Mouse (Mus musculus): ENCODE results near the gene Kif20b. TPM values are rescaled to one million over a fixed set of nuclear protein-coding genes. Genes with fewer than 3 reads are reported as not detected.

Gene Kif20b
- polyA plus RNA-seq, 1 experiment from 2014 or later: 15.6 TPM

DNA sequence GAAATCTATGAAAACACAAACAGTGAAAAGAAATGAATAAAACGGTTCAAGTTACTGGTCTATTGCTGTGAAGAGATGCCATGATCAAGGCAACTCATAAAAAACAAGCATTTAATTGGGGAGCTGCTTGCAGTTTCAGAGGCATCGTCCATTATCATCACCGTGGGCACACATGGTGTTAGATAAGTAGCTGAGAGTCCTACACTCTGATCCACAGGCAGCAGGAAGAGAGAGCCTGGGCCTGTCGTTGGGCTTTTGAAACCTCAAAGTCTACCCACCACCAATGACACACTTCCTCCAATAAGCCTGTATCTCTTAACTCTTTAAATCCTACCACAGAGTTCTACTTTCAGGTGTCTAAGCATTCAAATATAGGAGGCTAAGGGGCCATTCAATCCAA is 27.1 kb upstream of the Kif20b start:
- no peak overlapping the region for H3K4me2 ChIP-seq
- no peaks in the 10 kb centered on the region for H3K27me3 ChIP-seq
- H3K9ac ChIP-seq: no peak overlapping the region
- ATAC-seq (ENCODE audit: low FRiP score): no peak
- H3K4me3 ChIP-seq: no peak overlapping the region
- no peaks in the 10 kb centered on the region for H3K4me1 ChIP-seq (replicated peaks)
- H3K9me3 ChIP-seq: no peaks in the 10 kb centered on the region
- no peak overlapping the region for H3K27ac ChIP-seq
- no peaks in the 10 kb centered on the region for H3K36me3 ChIP-seq
- 90% methylated on average over 4 of the region's 4 CpGs for WGBS

DNA sequence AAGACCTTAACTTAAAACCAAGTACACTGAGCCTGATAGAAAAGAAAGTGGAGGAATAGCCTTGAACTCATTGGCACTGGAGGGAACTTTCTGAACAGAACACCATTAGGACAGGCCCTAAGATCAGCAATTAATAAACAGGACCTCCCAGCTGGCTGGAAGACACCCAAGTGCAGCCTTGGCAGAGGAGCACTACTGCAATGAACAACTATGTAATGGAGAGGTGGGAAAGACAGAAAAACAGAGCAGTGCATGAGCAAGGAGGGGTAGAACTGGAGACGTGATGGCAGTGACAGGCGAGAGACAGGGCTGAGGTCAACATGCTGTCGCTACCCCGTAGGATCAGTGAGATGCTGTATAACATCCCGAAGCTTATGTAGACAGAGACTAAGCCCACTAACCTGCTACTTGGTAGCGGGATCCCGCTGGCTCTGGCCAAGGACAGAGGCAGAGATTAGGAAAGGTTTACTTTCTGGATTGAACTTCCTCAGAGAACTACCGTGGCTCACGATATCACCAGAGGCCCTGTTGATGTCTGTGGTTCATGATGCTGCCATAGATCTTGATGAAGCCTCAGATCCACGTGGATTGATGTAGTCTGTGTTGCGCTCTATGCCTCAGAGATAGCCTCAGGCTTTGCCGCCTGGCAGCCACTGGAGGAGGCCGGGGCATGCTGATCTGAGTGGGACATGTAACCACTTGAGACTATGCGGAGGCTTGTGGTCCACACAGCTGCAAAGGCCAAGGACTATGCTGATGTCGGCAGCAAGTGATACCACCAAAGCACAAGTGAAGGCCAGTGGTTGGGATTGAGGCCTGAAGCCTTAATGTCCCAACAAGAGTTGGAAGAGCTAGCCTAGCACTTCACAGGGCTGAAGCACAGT is 24.8 kb upstream of the Kif20b start:
- H3K27me3 ChIP-seq: no peaks in the 10 kb centered on the region
- H3K36me3 ChIP-seq: no peaks in the 10 kb centered on the region
- H3K4me3 ChIP-seq: no peak overlapping the region
- no peak overlapping the region for H3K4me2 ChIP-seq
- no peak overlapping the region for H3K9ac ChIP-seq
- H3K4me1 ChIP-seq (replicated peaks): no peaks in the 10 kb centered on the region
- no peak overlapping the region for H3K27ac ChIP-seq
- no peak for ATAC-seq (ENCODE audit: low FRiP score)
- WGBS: 94% methylated on average over 15 of the region's 15 CpGs
- no peaks in the 10 kb centered on the region for H3K9me3 ChIP-seq

DNA sequence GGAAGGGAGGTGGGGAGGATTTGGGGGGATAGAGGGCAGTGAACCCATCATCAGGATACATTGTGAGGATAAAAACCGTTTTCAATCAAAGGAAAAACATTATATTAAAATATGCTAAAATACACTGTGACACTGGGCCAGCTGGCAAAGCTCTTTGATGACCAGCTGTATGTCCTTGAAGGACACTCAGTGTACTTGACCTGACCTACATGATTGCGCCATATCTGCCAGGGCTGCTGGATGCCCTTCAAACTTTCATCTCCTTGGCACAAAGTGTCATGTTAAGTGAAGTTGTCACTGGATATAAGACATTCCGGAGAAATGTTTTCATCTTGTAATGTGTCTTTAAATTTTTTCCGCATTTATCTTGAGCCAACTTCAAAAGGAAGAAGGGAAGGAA is 23.2 kb upstream of the Kif20b start:
- H3K27ac ChIP-seq: no peak overlapping the region
- H3K4me2 ChIP-seq: no peak overlapping the region
- ATAC-seq (ENCODE audit: low FRiP score): no peak
- 89% methylated on average over 4 of the region's 4 CpGs for WGBS
- no peaks in the 10 kb centered on the region for H3K4me1 ChIP-seq (replicated peaks)
- no peak overlapping the region for H3K4me3 ChIP-seq
- H3K9me3 ChIP-seq: no peaks in the 10 kb centered on the region
- no peak overlapping the region for H3K9ac ChIP-seq
- H3K36me3 ChIP-seq: no peaks in the 10 kb centered on the region
- no peaks in the 10 kb centered on the region for H3K27me3 ChIP-seq

DNA sequence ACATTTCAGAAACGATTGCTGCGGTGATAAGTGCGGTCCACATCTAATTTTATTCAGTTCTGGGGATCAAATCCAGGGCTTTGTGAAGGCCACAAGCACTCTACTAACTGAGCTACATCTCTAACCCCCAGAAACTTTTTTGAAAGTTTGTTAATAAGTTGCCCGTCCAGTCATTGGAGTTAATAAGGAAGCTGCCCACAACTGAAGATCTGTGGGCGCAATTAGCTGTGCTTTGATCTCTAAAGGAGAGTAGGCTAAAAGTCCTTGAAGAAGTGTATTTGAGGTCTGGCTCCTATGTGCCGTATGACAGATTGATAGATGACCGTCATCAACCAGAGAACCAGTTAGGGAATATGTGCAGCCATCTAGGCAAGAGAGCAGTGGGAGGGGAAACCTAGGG is 20.9 kb upstream of the Kif20b start:
- H3K27me3 ChIP-seq: no peaks in the 10 kb centered on the region
- no peak overlapping the region for H3K4me2 ChIP-seq
- no peaks in the 10 kb centered on the region for H3K4me1 ChIP-seq (replicated peaks)
- no peak overlapping the region for H3K27ac ChIP-seq
- H3K36me3 ChIP-seq: no peaks in the 10 kb centered on the region
- WGBS: 91% methylated on average over 7 of the region's 7 CpGs
- no peak overlapping the region for H3K9ac ChIP-seq
- H3K9me3 ChIP-seq: no peaks in the 10 kb centered on the region
- H3K4me3 ChIP-seq: no peak overlapping the region
- no peak for ATAC-seq (ENCODE audit: low FRiP score)

DNA sequence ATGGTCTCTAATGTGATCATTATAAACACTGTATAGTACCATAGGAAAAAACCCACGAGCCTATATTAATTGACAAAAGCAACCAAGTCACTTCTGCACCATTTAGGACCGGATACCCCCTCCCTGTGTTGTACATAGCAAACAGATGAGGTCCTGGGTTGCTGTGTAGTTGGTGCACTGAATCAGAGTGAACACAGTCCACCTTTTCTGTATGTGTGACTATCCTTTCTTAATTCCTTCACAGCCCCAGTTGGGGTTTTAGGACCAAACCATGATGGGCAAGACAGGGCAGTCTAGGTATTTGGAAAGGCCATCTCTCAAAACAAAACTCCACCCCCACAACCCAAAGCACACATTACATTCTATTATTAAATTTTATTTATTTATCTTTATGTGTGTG is 20.4 kb upstream of the Kif20b start:
- Histone ChIP-seq H3K4me2 (no peak overlapping the region), H3K9me3 (no peaks in the 10 kb centered on the region), H3K27ac (no peak overlapping the region), H3K27me3 (no peaks in the 10 kb centered on the region), H3K9ac (no peak overlapping the region), H3K4me1 (replicated peaks) (no peaks in the 10 kb centered on the region), H3K4me3 (no peak overlapping the region), H3K36me3 (no peaks in the 10 kb centered on the region)
- no peak for ATAC-seq (ENCODE audit: low FRiP score)
- 80% methylated on average over 2 of the region's 2 CpGs for WGBS

DNA sequence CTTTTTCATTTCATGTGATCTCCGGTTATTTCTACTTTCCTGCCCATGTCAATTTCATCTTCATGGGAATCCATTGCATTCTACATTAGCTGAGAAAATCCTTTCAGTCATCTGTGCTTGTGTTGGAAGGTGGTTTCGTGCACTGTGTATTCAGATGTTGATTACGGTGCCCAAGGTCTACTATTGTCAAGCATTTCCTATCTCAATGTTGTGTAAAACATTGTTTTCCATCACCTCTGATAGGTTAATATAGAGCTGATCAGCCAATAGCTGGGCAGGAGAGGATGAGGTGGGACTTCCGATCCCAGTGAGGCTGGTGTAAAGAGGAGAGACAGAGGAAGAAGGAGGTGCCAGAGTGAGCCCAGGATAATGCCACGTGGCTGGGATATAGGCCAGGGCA is 18.1 kb upstream of the Kif20b start:
- 85% methylated on average over 5 of the region's 5 CpGs for WGBS
- no peak overlapping the region for H3K4me2 ChIP-seq

DNA sequence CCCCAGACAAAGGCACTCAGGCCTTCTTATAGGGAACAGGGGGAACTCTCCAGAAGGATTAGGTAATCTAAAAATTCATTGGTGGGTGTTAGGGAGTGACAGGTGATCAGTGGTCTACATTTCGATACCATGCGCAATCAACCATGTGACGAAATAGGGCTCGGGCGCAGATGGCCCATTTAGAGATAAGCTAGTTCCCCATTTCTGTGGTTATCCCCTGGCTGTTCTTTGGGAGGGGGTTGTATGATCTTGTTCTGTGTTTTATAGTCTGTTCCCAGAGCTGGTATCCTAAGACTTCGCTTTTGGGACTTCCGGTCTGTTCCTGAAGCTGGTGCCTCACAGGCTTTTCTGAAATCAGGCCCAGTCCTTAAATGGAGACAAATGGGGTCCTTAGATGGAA is 16.7 kb upstream of the Kif20b start:
- Histone ChIP-seq H3K27ac (no peak overlapping the region), H3K4me2 (no peak overlapping the region), H3K4me3 (no peak overlapping the region), H3K4me1 (replicated peaks) (no peaks in the 10 kb centered on the region), H3K27me3 (no peaks in the 10 kb centered on the region), H3K36me3 (no peaks in the 10 kb centered on the region), H3K9me3 (no peaks in the 10 kb centered on the region), H3K9ac (no peak overlapping the region)
- WGBS: 99% methylated on average over 7 of the region's 7 CpGs
- no peak for ATAC-seq (ENCODE audit: low FRiP score)

More for the DNA sequence above, 18.1 kb upstream of the Kif20b start:
- H3K27ac ChIP-seq: no peak overlapping the region
- H3K9me3 ChIP-seq: no peaks in the 10 kb centered on the region
- H3K4me1 ChIP-seq (replicated peaks): no peaks in the 10 kb centered on the region
- no peak overlapping the region for H3K4me3 ChIP-seq
- H3K36me3 ChIP-seq: no peaks in the 10 kb centered on the region
- ATAC-seq (ENCODE audit: low FRiP score): no peak
- no peaks in the 10 kb centered on the region for H3K27me3 ChIP-seq
- H3K9ac ChIP-seq: no peak overlapping the region

DNA sequence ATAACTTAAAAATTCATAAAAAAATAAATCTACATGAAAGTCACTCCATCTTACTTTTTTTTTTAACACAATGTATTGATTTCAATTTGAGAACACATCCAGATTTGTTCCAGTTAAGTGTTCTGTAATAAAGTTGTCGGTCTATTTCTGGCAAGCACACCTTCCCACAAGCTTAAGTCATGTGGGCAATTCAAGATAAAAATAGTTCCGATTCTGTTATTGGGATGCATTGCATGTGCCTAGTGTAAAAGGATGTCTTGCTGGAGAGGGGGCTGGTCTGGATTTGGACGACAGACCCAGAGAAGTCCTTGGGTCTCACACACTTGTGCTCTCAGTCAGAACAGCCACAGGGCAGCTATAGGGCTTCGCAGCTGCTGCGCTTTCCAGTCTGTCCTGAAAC is 15.4 kb upstream of the Kif20b start:
- H3K4me3 ChIP-seq: no peak overlapping the region
- WGBS: 90% methylated on average over 5 of the region's 5 CpGs
- no peak for ATAC-seq (ENCODE audit: low FRiP score)

DNA sequence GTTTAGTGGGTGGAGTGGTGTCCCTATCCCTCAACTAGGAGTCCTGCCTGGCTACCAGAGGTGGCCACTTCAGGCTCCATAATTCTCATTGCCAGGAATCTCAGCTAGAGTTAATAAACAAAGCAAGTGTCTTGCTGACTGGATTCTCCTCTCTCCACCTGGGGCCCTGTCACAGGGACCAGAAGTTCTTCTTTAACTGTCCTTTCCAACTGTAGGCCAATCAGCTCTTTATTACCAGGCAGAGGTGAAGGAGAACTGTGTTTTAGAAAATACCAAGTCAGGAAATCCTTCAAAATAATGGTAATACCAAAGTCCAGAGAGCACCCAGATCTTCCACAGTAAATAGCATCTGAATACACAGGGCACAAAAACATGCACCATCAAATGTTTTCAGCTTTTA is 9.8 kb upstream of the Kif20b start:
- Histone ChIP-seq H3K9me3 (no peaks in the 10 kb centered on the region), H3K9ac (no peak overlapping the region), H3K4me3 (no peak overlapping the region), H3K27me3 (no peaks in the 10 kb centered on the region), H3K4me2 (no peak overlapping the region), H3K4me1 (replicated peaks) (no peaks in the 10 kb centered on the region), H3K36me3 (no peaks in the 10 kb centered on the region), H3K27ac (no peak overlapping the region)
- ATAC-seq (ENCODE audit: low FRiP score): no peak

More for the DNA sequence above, 15.4 kb upstream of the Kif20b start:
- Histone ChIP-seq H3K4me1 (replicated peaks) (no peaks in the 10 kb centered on the region), H3K4me2 (no peak overlapping the region), H3K36me3 (no peaks in the 10 kb centered on the region), H3K9me3 (no peaks in the 10 kb centered on the region), H3K27ac (no peak overlapping the region), H3K9ac (no peak overlapping the region), H3K27me3 (no peaks in the 10 kb centered on the region)

DNA sequence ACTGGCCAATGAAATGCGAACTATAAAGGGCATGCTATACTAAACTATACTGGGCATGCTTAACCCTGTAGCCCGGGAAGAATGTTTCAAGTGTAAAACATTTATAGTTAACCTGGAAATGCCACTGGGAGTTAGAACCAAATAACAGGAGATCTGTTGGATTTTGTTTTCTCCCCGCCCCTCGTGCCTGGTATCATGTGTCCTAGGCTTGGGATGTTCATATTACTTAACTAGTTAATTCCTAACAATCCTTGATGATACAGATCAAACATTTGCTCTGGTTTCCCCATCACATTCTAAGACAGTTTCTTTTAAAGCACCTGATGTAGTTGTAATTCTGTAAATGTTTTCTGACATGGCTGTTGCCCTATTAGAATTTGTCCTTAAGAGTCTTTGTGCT is 2.1 kb upstream of the Kif20b start:
- 95% methylated on average over 4 of the region's 4 CpGs for WGBS
- no peak for ATAC-seq (ENCODE audit: low FRiP score)
- Histone ChIP-seq H3K4me1 (replicated peaks) (0 out of 2 replicates have a peak, but pooled peaks cover 8% of the 10 kb centered on the region), H3K4me2 (no peak overlapping the region), H3K27me3 (no peaks in the 10 kb centered on the region), H3K4me3 (no peak overlapping the region), H3K9ac (no peak overlapping the region), H3K36me3 (no peaks in the 10 kb centered on the region), H3K27ac (no peak overlapping the region), H3K9me3 (no peaks in the 10 kb centered on the region)

DNA sequence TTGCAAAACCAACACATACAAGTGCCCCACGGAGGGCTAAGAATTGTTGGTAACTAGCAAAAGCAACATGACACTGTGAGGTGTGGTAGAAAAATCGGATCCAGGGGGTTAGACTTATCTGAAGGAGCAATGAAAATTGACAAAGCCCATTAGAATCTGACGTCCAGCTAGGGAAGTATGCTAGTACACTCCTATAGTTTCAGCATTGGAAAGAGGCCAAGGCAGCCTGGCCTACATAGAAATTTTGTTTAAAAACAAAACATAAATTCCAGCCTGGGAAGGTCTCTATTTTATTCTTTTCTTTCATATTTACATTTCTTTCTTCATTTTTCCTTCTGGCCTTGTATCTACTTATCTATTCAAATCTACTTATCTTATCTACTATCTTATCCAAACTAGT is 1.6 kb upstream of the Kif20b start:
- WGBS: 84% methylated on average over 3 of the region's 3 CpGs
- no peak overlapping the region for H3K4me2 ChIP-seq
- no peaks in the 10 kb centered on the region for H3K36me3 ChIP-seq
- H3K4me3 ChIP-seq: no peak overlapping the region
- 0 out of 2 replicates have a peak, but pooled peaks cover 8% of the 10 kb centered on the region for H3K4me1 ChIP-seq (replicated peaks)
- H3K9ac ChIP-seq: no peak overlapping the region
- no peaks in the 10 kb centered on the region for H3K9me3 ChIP-seq
- no peaks in the 10 kb centered on the region for H3K27me3 ChIP-seq
- no peak for ATAC-seq (ENCODE audit: low FRiP score)
- no peak overlapping the region for H3K27ac ChIP-seq

DNA sequence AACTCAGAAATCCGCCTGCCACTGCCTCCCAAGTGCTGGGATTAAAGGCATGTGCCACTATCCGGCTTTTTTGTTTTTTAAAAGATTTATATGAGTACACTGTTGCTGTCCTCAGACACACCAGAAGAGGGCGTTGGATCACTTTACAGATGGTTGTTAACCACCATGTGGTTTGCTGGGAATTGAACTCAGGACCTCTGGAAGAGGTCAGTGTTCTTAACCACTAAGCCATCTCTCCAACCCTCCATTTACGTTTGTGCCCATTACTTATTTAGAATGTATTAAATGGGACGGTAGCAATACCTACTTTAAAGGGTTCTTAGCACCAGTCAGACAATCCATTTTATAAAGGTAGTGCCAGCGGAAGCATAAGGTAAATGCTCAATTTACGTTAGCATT is 909 bp upstream of the Kif20b start:
- H3K27ac ChIP-seq: no peak overlapping the region
- no peaks in the 10 kb centered on the region for H3K27me3 ChIP-seq
- no peaks in the 10 kb centered on the region for H3K9me3 ChIP-seq
- H3K9ac ChIP-seq: 0 out of 2 replicates have a peak overlapping the region, but pooled peaks have one; percentile 77
- ATAC-seq (ENCODE audit: low FRiP score): peak; percentile 11; the same call in 1 of the 2 replicates
- H3K4me1 ChIP-seq (replicated peaks): 0 out of 2 replicates have a peak, but pooled peaks cover 8% of the 10 kb centered on the region
- 28% methylated on average over 7 of the region's 7 CpGs for WGBS
- peak overlapping the region; percentile 72 for H3K4me2 ChIP-seq
- no peaks in the 10 kb centered on the region for H3K36me3 ChIP-seq
- H3K4me3 ChIP-seq: peak overlapping the region; percentile 80

DNA sequence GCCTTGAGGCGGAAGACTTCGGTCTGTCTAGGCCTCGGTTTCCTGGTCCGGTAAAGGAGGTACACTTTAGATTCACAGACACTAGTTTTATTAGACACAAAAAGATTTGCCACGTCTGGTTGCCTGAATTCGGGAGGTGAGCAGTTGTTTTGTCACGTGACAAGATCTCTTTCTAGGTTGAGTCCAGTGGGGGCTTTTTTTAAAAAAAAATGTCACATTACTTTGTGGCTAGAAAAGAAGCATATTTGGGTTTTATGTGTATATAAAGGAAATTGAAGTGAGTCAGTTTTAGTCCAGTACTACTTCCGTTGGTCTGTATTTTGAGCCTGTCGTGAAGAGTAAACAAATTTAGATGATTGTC is 422 bp downstream of the Kif20b start:
- peak overlapping the region; percentile 72 for H3K4me2 ChIP-seq
- H3K9ac ChIP-seq: peak overlapping the region; percentile 77
- 0 out of 2 replicates have a peak, but pooled peaks cover 8% of the 10 kb centered on the region for H3K4me1 ChIP-seq (replicated peaks)
- no peak for ATAC-seq (ENCODE audit: low FRiP score)
- no peaks in the 10 kb centered on the region for H3K36me3 ChIP-seq
- H3K27ac ChIP-seq: peak overlapping the region; percentile 78; the same call in 1 of the 2 replicates
- H3K27me3 ChIP-seq: no peaks in the 10 kb centered on the region
- no peaks in the 10 kb centered on the region for H3K9me3 ChIP-seq
- H3K4me3 ChIP-seq: peak overlapping the region; percentile 80
- under 1% methylated on average over 9 of the region's 9 CpGs for WGBS

All from hindbrain, embryonic 13.5 days (tissue).